Mouse (Mus musculus) heart, postnatal 0 days (tissue): ENCODE measurements around the gene Sema6d. TPM values are rescaled to one million over a fixed set of nuclear protein-coding genes. Genes with fewer than 3 reads are reported as not detected.

Source experiments
- ATAC-seq: fragments of 200-750 bp; cut with Nextera tagmentation; 2 replicates; pipeline ENCODE4 v1.8.0; 2017; ENCODE audit warnings: low read depth, moderate number of reproducible peaks, moderate library complexity; ENCODE audit not compliant: insufficient read depth
- DNase-seq: peaks from one replicate; pipeline ENCODE4 v3.0.0-alpha.2; 2016; ENCODE audit warnings: low spot score
- H3K27ac ChIP-seq: fragments of 300-500 bp; sonication (generic); 2 replicates; pipeline ENCODE4 v1.5.1; 2014; ENCODE audit warnings: low read depth, mild to moderate bottlenecking
- H3K27me3 ChIP-seq: fragments of 300-500 bp; sonication (generic); 2 replicates; pipeline ENCODE4 v1.6.1; 2014; ENCODE audit warnings: low read length, mixed read lengths; ENCODE audit not compliant: control insufficient read depth, insufficient read depth
- H3K36me3 ChIP-seq: fragments of 300-500 bp; sonication (generic); replicated peaks from 2 replicates; pipeline ENCODE4 v1.6.1; 2014; ENCODE audit warnings: low read length, mixed read lengths; ENCODE audit not compliant: control insufficient read depth, insufficient read depth
- H3K4me1 ChIP-seq: fragments of 300-500 bp; sonication (generic); 2 replicates; pipeline ENCODE4 v1.6.1; 2014; ENCODE audit warnings: antibody characterized with exemption; ENCODE audit not compliant: control insufficient read depth, insufficient read depth
- H3K4me2 ChIP-seq: fragments of 300-500 bp; sonication (generic); 2 replicates; pipeline ENCODE4 v1.6.1; 2014; ENCODE audit warnings: low read depth, mild to moderate bottlenecking, low read length, moderate library complexity
- H3K4me3 ChIP-seq: fragments of 300-500 bp; sonication (generic); 2 replicates; pipeline ENCODE4 v1.5.1; 2014; ENCODE audit warnings: low read depth, low read length
- H3K9ac ChIP-seq: fragments of 300-500 bp; sonication (generic); replicated peaks from 2 replicates; pipeline ENCODE4 v1.6.1; 2014; ENCODE audit warnings: low read depth, low read length, mixed read lengths
- H3K9me3 ChIP-seq: fragments of 300-500 bp; sonication (generic); replicated peaks from 2 replicates; pipeline ENCODE4 v1.6.1; 2016; ENCODE audit warnings: low read length; ENCODE audit not compliant: control insufficient read depth
- CTCF ChIP-seq: IDR thresholded peaks from 2 replicates; pipeline ENCODE4 v1.5.1; 2016; ENCODE audit warnings: antibody characterized with exemption, control low read depth, low read depth
- EP300 ChIP-seq: IDR thresholded peaks from 2 replicates; pipeline ENCODE4 v1.6.1; 2016; ENCODE audit warnings: antibody characterized with exemption, low read depth
- WGBS: fragments of 180-500 bp; shearing (Covaris S2); extraction: QIAGEN DNeasy Blood & Tissue Kit; methylation state at CpG from one replicate; pipeline ENCODE4 v1.1.7; 2014; 5-methylcytosine and 5-hydroxymethylcytosine counted together
- polyA plus RNA-seq: library from polyadenylated mRNA; unstranded; fragments of >200 nt; fragmentation: Nextera tagmentation; extraction: Ambion mirVana; gene quantifications from 2 replicates; pipeline ENCODE4 v1.2.1, GENCODE M21; 2015
- total RNA-seq: library from RNA; depleted of rRNA; stranded (reverse); fragments of >200 nt; gene quantifications from 2 replicates; pipeline ENCODE4 v1.2.3, GENCODE M21; 2014; ENCODE audit warnings: low replicate concordance

The Sema6d gene
- total and polyA plus RNA-seq, 2 experiments from 2014 or later: 8.7 to 28.8 TPM

GRCm38 (mm10) chr2:124599014-124599413, 509.2 kb downstream of the Sema6d start:
- 55% methylated on average over 3 of the region's 3 CpGs for WGBS
- TF ChIP-seq EP300 (no peak), CTCF (no peak)
- ATAC-seq (no peak), DNase-seq (no peak)
- no peaks in the 10 kb centered on the region for H3K36me3 ChIP-seq
- H3K4me3 ChIP-seq: no peak overlapping the region
- H3K4me2 ChIP-seq: no peak overlapping the region
- H3K4me1 ChIP-seq: no peaks in the 10 kb centered on the region
- no peaks in the 10 kb centered on the region for H3K9me3 ChIP-seq
- H3K27me3 ChIP-seq: no peaks in the 10 kb centered on the region
- no peak overlapping the region for H3K27ac ChIP-seq
- no peak overlapping the region for H3K9ac ChIP-seq

DNA sequence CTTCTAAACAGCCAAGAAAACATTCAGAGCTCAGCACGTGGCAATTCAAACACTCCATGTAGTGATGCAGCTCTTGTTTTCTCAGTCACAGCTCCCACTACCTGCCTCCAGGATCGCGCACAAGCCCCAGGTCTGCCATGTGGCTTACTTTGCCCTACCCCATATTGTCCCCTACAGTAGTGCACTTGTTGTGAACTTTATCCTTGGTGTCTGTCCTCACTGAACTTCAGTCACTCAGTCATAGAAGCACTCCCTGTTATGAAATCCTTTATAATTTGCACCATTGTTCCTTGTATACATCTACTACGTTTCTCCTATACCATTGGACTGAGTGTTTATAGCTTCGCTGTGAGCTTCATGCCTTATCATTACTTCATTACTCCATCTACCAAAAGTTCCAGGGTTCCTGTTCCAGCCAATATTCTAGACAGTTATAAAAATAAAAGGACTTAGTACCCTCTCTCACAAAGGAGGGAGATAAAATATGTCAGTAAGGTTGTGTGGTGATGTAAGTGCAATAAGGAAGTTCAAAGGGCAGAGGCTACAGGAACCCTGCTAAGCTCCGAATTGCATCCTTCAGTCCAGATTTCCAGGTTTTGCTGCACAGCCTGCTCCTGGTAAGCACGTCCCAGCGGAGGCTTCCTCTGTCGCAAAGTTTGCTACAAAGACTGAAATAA, 512.1 kb downstream of the Sema6d start:
- ATAC-seq (no peak), DNase-seq (no peak)
- no peak overlapping the region for H3K4me3 ChIP-seq
- no peaks in the 10 kb centered on the region for H3K9me3 ChIP-seq
- H3K27ac ChIP-seq: peak overlapping the region; percentile 36; the same call in 1 of the 2 replicates
- WGBS: 73% methylated on average over 9 of the region's 9 CpGs
- no peaks in the 10 kb centered on the region for H3K27me3 ChIP-seq
- H3K4me1 ChIP-seq: 0 out of 2 replicates have a peak, but pooled peaks cover 3% of the 10 kb centered on the region
- H3K9ac ChIP-seq: no peak overlapping the region
- no peak overlapping the region for H3K4me2 ChIP-seq
- TF ChIP-seq CTCF: no peak
- no peak for TF ChIP-seq EP300
- no peaks in the 10 kb centered on the region for H3K36me3 ChIP-seq

DNA sequence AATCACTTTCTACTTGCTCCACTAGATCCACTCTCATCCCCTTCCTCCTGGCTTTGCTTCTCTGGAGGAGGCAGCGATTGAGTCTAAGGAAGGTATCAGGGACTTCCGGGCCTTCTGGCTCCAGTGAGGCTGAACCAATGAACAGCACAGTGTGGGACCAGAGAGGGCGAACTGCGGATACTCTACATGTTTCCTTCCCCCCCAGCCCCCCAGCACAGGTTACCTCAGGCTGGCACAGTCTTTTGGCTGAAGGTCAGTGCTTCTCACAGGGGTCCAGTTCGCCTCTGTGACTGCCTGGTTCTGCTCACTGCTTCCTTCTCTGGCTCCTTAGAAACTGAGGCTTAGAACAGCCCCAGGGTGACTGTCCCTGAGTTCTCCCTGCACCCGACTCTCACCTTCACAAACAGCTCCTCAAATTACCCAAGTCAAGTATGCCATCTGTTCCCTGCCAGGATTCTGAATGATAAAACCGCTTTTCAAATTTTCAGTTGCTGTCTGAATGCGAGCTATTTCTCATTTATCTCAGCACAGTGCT, 512.7 kb downstream of the Sema6d start:
- no peak for DNase-seq
- Histone ChIP-seq H3K4me3 (no peak overlapping the region), H3K9me3 (no peaks in the 10 kb centered on the region), H3K36me3 (no peaks in the 10 kb centered on the region), H3K27me3 (no peaks in the 10 kb centered on the region), H3K27ac (peak overlapping the region; percentile 36; the same call in 1 of the 2 replicates), H3K4me2 (no peak overlapping the region), H3K9ac (0 out of 2 replicates have a peak overlapping the region, but pooled peaks have one; percentile 11), H3K4me1 (0 out of 2 replicates have a peak, but pooled peaks cover 5% of the 10 kb centered on the region)
- TF ChIP-seq EP300: no peak
- TF ChIP-seq CTCF: no peak
- WGBS: 37% methylated on average over 8 of the region's 8 CpGs
- ATAC-seq: no peak

GRCm38 (mm10) chr2:124605341-124605740, 515.6 kb downstream of the Sema6d start:
- peaks cover 14% of the 10 kb centered on the region; the same call in 1 of the 2 replicates for H3K4me1 ChIP-seq
- TF ChIP-seq CTCF (peak; percentile 58), EP300 (no peak)
- no peak overlapping the region for H3K4me3 ChIP-seq
- H3K9me3 ChIP-seq: no peaks in the 10 kb centered on the region
- ATAC-seq: no peak
- DNase-seq: no peak
- H3K9ac ChIP-seq: no peak overlapping the region
- H3K36me3 ChIP-seq: no peaks in the 10 kb centered on the region
- no peak overlapping the region for H3K4me2 ChIP-seq
- H3K27ac ChIP-seq: no peak overlapping the region
- WGBS: 65% methylated on average over 1 of the region's 1 CpGs
- H3K27me3 ChIP-seq: no peaks in the 10 kb centered on the region

DNA sequence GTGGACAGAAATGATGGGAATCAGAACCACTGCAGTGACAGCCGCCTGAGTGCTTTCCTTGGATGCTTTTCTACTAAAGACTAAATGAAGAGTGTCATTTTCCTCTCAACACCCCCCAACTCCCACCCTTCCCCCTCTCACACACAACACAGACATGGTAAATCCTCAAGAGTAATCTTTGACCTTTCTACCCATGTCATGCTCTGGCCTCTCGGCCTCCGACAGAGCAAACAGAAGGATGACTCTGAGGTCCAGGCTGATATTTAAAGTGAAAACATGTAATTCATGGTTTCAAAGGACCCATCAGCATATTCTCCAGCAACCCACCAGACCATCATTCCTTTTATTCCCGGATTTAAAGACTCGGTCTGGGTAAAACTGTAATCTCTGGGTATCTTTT, 518.2 kb downstream of the Sema6d start:
- Histone ChIP-seq H3K36me3 (no peaks in the 10 kb centered on the region), H3K27ac (no peak overlapping the region), H3K27me3 (no peaks in the 10 kb centered on the region), H3K4me2 (no peak overlapping the region), H3K4me1 (peaks cover 25% of the 10 kb centered on the region; the same call in 1 of the 2 replicates), H3K9me3 (no peaks in the 10 kb centered on the region), H3K9ac (no peak overlapping the region), H3K4me3 (no peak overlapping the region)
- WGBS: 75% methylated on average over 5 of the region's 5 CpGs
- no peak for DNase-seq
- no peak for ATAC-seq
- TF ChIP-seq CTCF: no peak
- no peak for TF ChIP-seq EP300

DNA sequence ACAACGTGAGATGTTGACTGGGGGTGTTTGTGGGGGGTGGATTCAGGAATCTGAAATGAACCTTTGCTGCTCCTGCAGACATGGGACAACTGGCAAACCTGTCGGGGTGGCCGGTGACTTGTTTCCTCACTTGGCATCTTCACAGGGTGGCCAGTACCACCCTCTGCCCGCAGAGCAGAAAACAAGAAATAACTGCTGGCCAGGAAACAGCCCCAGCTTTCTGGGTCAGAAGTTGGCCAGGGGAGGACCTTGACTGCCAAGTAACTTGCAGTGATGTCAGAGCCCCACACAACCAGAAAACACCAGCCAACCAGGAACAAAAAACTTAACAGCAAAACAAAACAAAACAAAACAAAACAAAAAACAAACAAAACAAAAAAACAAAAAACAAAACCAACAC, 518.8 kb downstream of the Sema6d start:
- DNase-seq: no peak
- no peaks in the 10 kb centered on the region for H3K9me3 ChIP-seq
- peaks cover 29% of the 10 kb centered on the region for H3K4me1 ChIP-seq
- no peak overlapping the region for H3K4me3 ChIP-seq
- TF ChIP-seq CTCF (no peak), EP300 (no peak)
- H3K27me3 ChIP-seq: no peaks in the 10 kb centered on the region
- no peaks in the 10 kb centered on the region for H3K36me3 ChIP-seq
- ATAC-seq: no peak
- peak overlapping the region; percentile 73 for H3K4me2 ChIP-seq
- WGBS: 52% methylated on average over 4 of the region's 4 CpGs
- no peak overlapping the region for H3K27ac ChIP-seq
- H3K9ac ChIP-seq: no peak overlapping the region
